Mouse (Mus musculus): ENCODE data around the gene Gnb3.

The Gnb3 gene

GRCm38 (mm10) chr6:124791911-124792310 is 48.2 kb downstream of the Gnb3 start:
- DNase-seq = no peak

- DNase-seq = no peak
Observed at GRCm38 (mm10) chr6:124790121-124790520, 50.0 kb downstream of the Gnb3 start.

- DNase-seq = no peak
Observed at GRCm38 (mm10) chr6:124789519-124789918, 50.6 kb downstream of the Gnb3 start.

GRCm38 (mm10) chr6:124787722-124788121 is 52.4 kb downstream of the Gnb3 start:
- DNase-seq = no peak

GRCm38 (mm10) chr6:124786756-124787420 is 53.2 kb downstream of the Gnb3 start:
- no peak for DNase-seq

Data from lung, postnatal 14 days (tissue).